Mouse (Mus musculus): ENCODE data around the gene Ampd3. TPM values are rescaled to one million over a fixed set of nuclear protein-coding genes. Genes with fewer than 3 reads are reported as not detected.

Gene Ampd3
- 4.5 TPM for polyA plus RNA-seq (2012; fragmentation: generic; extraction: Trizol)
- long read RNA-seq, experiment 1, full-length matches to known transcripts, result 1 of 16 reads
- long read RNA-seq, experiment 1, partial matches to known transcripts, result 7 of 16 reads
- long read RNA-seq, experiment 1, other reads (novel, unspliced or antisense), result 8 of 16 reads
- long read RNA-seq, experiment 2, transcript Ampd3-208 (15 exons, 3,337 nt), result major isoform, 5 of 74 reads
- long read RNA-seq, experiment 2, partial matches to known transcripts, result 50 of 74 reads
- long read RNA-seq, experiment 2, other reads (novel, unspliced or antisense), result 18 of 74 reads

- Histone ChIP-seq H3ac (ENCODE audit: control insufficient read depth, insufficient read length, low read depth) (no peak within 1 kb of the TSS), H3K79me3 (ENCODE audit: low read depth) (no peaks in the 10 kb centered on the region), H3K4me3 (ENCODE audit: insufficient read depth, poor library complexity, severe bottlenecking) (no peak within 1 kb of the TSS), H3K79me2 (ENCODE audit: control insufficient read depth, insufficient read depth) (no peaks in the 10 kb centered on the region), H3K27me3 (ENCODE audit: control insufficient read depth, insufficient read depth, insufficient read length) (no peaks in the 10 kb centered on the region), H3K36me3 (ENCODE audit: control insufficient read depth, insufficient read depth) (no peaks in the 10 kb centered on the region)
- TF ChIP-seq FOSL1 (IDR thresholded peaks at IDR 0.05; ENCODE audit: insufficient read depth, low read length, poor library complexity, severe bottlenecking) (no peak), MAX (IDR thresholded peaks at IDR 0.05) (no peak), MYOD1 (IDR thresholded peaks at IDR 0.05; ENCODE audit: control insufficient read depth, insufficient read length, low read depth) (no peak), USF1 (IDR thresholded peaks at IDR 0.05; ENCODE audit: low read depth) (no peak), CEBPB (IDR thresholded peaks at IDR 0.05; ENCODE audit: low read depth) (no peak)
Measured at GRCm38 (mm10) chr7:110768001-110768400, at the start of gene Ampd3. TSS of gene Ampd3 (plus strand) at chr7:110768206.

GRCm38 (mm10) chr7:110718505-110718904, 49.5 kb upstream of the Ampd3 start:
- TF ChIP-seq MYOG (IDR thresholded peaks at IDR 0.05; ENCODE audit: control insufficient read depth, extremely low read depth, insufficient read length), result no peak
- TF ChIP-seq MYOD1 (IDR thresholded peaks at IDR 0.05; ENCODE audit: control insufficient read depth, insufficient read length, low read depth), result no peak
- TF ChIP-seq MAX (IDR thresholded peaks at IDR 0.05), result no peak
- TF ChIP-seq USF1 (IDR thresholded peaks at IDR 0.05; ENCODE audit: low read depth), result no peak
- no peak for TF ChIP-seq FOSL1 (IDR thresholded peaks at IDR 0.05; ENCODE audit: insufficient read depth, low read length, poor library complexity, severe bottlenecking)
- no peak for TF ChIP-seq CEBPB (IDR thresholded peaks at IDR 0.05; ENCODE audit: low read depth)
- no peak for TF ChIP-seq CTCF (IDR thresholded peaks at IDR 0.05; ENCODE audit: control insufficient read depth, insufficient read depth, insufficient read length)
- no peaks in the 10 kb centered on the region for H3K27me3 ChIP-seq (ENCODE audit: control insufficient read depth, insufficient read depth, insufficient read length)
- H3K79me3 ChIP-seq (ENCODE audit: low read depth), result no peaks in the 10 kb centered on the region
- H3ac ChIP-seq (ENCODE audit: control insufficient read depth, insufficient read length, low read depth), result no peak overlapping the region
- no peaks in the 10 kb centered on the region for H3K79me2 ChIP-seq (ENCODE audit: control insufficient read depth, insufficient read depth)
- H3K36me3 ChIP-seq (ENCODE audit: control insufficient read depth, insufficient read depth), result no peaks in the 10 kb centered on the region
- no peak overlapping the region for H3K4me3 ChIP-seq (ENCODE audit: insufficient read depth, poor library complexity, severe bottlenecking)

GRCm38 (mm10) chr7:110719857-110720256, 48.1 kb upstream of the Ampd3 start:
- Histone ChIP-seq H3K4me3 (ENCODE audit: insufficient read depth, poor library complexity, severe bottlenecking) (no peak overlapping the region), H3ac (ENCODE audit: control insufficient read depth, insufficient read length, low read depth) (no peak overlapping the region), H3K27me3 (ENCODE audit: control insufficient read depth, insufficient read depth, insufficient read length) (no peaks in the 10 kb centered on the region), H3K79me2 (ENCODE audit: control insufficient read depth, insufficient read depth) (no peaks in the 10 kb centered on the region), H3K79me3 (ENCODE audit: low read depth) (no peaks in the 10 kb centered on the region), H3K36me3 (ENCODE audit: control insufficient read depth, insufficient read depth) (no peaks in the 10 kb centered on the region)
- TF ChIP-seq FOSL1 (IDR thresholded peaks at IDR 0.05; ENCODE audit: insufficient read depth, low read length, poor library complexity, severe bottlenecking) (no peak), MYOG (IDR thresholded peaks at IDR 0.05; ENCODE audit: control insufficient read depth, extremely low read depth, insufficient read length) (no peak)

GRCm38 (mm10) chr7:110722183-110722582, 45.8 kb upstream of the Ampd3 start:
- Histone ChIP-seq H3K79me2 (ENCODE audit: control insufficient read depth, insufficient read depth) (no peaks in the 10 kb centered on the region), H3ac (ENCODE audit: control insufficient read depth, insufficient read length, low read depth) (no peak overlapping the region), H3K36me3 (ENCODE audit: control insufficient read depth, insufficient read depth) (no peaks in the 10 kb centered on the region), H3K4me3 (ENCODE audit: insufficient read depth, poor library complexity, severe bottlenecking) (no peak overlapping the region), H3K79me3 (ENCODE audit: low read depth) (no peaks in the 10 kb centered on the region), H3K27me3 (ENCODE audit: control insufficient read depth, insufficient read depth, insufficient read length) (no peaks in the 10 kb centered on the region)
- TF ChIP-seq CTCF (IDR thresholded peaks at IDR 0.05; ENCODE audit: control insufficient read depth, insufficient read depth, insufficient read length) (no peak), CEBPB (IDR thresholded peaks at IDR 0.05; ENCODE audit: low read depth) (no peak), USF1 (IDR thresholded peaks at IDR 0.05; ENCODE audit: low read depth) (no peak), FOSL1 (IDR thresholded peaks at IDR 0.05; ENCODE audit: insufficient read depth, low read length, poor library complexity, severe bottlenecking) (no peak), MYOD1 (IDR thresholded peaks at IDR 0.05; ENCODE audit: control insufficient read depth, insufficient read length, low read depth) (no peak), MAX (IDR thresholded peaks at IDR 0.05) (no peak), MYOG (IDR thresholded peaks at IDR 0.05; ENCODE audit: control insufficient read depth, extremely low read depth, insufficient read length) (no peak)

GRCm38 (mm10) chr7:110727049-110727448, 41.0 kb upstream of the Ampd3 start:
- Histone ChIP-seq H3K79me3 (ENCODE audit: low read depth) (no peaks in the 10 kb centered on the region), H3K79me2 (ENCODE audit: control insufficient read depth, insufficient read depth) (no peaks in the 10 kb centered on the region), H3K4me3 (ENCODE audit: insufficient read depth, poor library complexity, severe bottlenecking) (no peak overlapping the region), H3K36me3 (ENCODE audit: control insufficient read depth, insufficient read depth) (no peaks in the 10 kb centered on the region), H3ac (ENCODE audit: control insufficient read depth, insufficient read length, low read depth) (no peak overlapping the region), H3K27me3 (ENCODE audit: control insufficient read depth, insufficient read depth, insufficient read length) (no peaks in the 10 kb centered on the region)
- TF ChIP-seq MYOG (IDR thresholded peaks at IDR 0.05; ENCODE audit: control insufficient read depth, extremely low read depth, insufficient read length) (no peak), CEBPB (IDR thresholded peaks at IDR 0.05; ENCODE audit: low read depth) (no peak), FOSL1 (IDR thresholded peaks at IDR 0.05; ENCODE audit: insufficient read depth, low read length, poor library complexity, severe bottlenecking) (no peak), MAX (IDR thresholded peaks at IDR 0.05) (no peak), MYOD1 (IDR thresholded peaks at IDR 0.05; ENCODE audit: control insufficient read depth, insufficient read length, low read depth) (no peak), CTCF (IDR thresholded peaks at IDR 0.05; ENCODE audit: control insufficient read depth, insufficient read depth, insufficient read length) (no peak), USF1 (IDR thresholded peaks at IDR 0.05; ENCODE audit: low read depth) (no peak)

- Histone ChIP-seq H3ac (ENCODE audit: control insufficient read depth, insufficient read length, low read depth) (no peak overlapping the region), H3K79me3 (ENCODE audit: low read depth) (no peaks in the 10 kb centered on the region), H3K79me2 (ENCODE audit: control insufficient read depth, insufficient read depth) (no peaks in the 10 kb centered on the region), H3K36me3 (ENCODE audit: control insufficient read depth, insufficient read depth) (no peaks in the 10 kb centered on the region), H3K27me3 (ENCODE audit: control insufficient read depth, insufficient read depth, insufficient read length) (no peaks in the 10 kb centered on the region), H3K4me3 (ENCODE audit: insufficient read depth, poor library complexity, severe bottlenecking) (no peak overlapping the region)
- TF ChIP-seq MYOG (IDR thresholded peaks at IDR 0.05; ENCODE audit: control insufficient read depth, extremely low read depth, insufficient read length), result no peak
- peak; percentile 21 for TF ChIP-seq CTCF (IDR thresholded peaks at IDR 0.05; ENCODE audit: control insufficient read depth, insufficient read depth, insufficient read length)
- no peak for TF ChIP-seq MYOD1 (IDR thresholded peaks at IDR 0.05; ENCODE audit: control insufficient read depth, insufficient read length, low read depth)
- no peak for TF ChIP-seq FOSL1 (IDR thresholded peaks at IDR 0.05; ENCODE audit: insufficient read depth, low read length, poor library complexity, severe bottlenecking)
- no peak for TF ChIP-seq CEBPB (IDR thresholded peaks at IDR 0.05; ENCODE audit: low read depth)
- no peak for TF ChIP-seq USF1 (IDR thresholded peaks at IDR 0.05; ENCODE audit: low read depth)
Measured at GRCm38 (mm10) chr7:110728876-110729275, 39.1 kb upstream of the Ampd3 start.

All from C2C12 (cell line).